Mouse (Mus musculus): ENCODE results near the gene Spon1. TPM values are rescaled to one million over a fixed set of nuclear protein-coding genes. Genes with fewer than 3 reads are reported as not detected.

The Spon1 gene
- total RNA-seq, 2 experiments from 2014 or later = not detected

DNA sequence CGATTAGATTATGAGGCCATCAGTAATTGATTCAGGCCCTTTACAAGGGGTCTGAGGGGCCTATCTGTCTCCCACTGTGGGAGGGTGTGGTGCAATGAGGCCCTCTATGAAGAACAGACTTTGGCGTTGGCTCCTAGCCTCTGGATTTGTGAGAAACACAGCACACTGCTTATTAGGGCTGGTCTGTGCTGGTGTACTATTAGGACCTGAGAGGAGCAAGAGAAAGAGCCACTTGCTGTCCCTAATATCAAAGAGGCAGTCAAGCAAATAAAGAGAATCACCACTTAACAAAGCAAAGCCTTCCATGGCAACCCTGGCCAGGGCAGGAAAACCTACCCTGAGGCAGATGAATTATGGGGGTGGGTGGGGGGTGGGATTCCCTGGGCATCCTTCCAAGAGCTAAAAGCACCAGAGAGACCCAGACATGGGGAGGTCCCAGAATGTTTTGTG lies 62.3 kb downstream of the Spon1 start:
- no peak for ATAC-seq (replicated peaks; ENCODE audit: low FRiP score, low TSS enrichment, poor library complexity, severe bottlenecking)

DNA sequence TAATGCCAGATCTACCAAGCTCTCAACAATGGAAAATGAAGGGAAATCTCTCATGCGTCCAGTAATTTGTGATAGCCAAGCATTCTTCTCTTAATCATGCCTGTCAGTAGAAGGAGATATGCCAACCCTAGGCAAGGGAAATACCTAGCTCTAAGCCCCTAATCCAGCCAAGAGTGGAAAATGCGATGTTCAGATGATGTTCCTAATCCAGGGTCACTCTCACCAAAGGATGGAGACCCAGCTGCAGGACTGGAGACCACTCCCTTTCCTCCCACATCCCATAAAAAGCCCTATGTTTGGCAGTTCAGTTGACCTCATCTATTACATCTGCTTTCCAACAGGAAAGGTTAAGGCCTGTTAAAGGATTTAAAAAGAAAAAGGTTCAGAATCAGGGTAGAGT lies 62.8 kb downstream of the Spon1 start:
- no peak for ATAC-seq (replicated peaks; ENCODE audit: low FRiP score, low TSS enrichment, poor library complexity, severe bottlenecking)

DNA sequence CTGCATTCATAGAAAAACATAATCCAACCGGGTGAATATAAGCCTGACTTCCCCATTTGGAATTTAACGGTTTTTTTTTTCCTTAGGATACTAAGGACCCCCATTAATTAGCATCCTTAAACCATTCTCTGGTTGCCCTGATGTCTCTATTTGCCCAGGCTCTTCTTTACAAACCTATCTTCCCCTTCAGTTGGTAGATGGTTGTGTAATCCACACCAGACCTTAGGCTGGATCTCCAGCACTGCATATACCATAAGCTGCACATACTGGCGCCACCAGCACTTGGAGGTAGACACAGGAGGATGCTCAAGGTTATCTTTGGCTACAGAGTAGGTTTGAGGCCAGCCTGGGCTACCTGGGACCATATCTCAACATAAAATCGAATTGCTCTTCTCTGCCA lies 71.4 kb downstream of the Spon1 start:
- ATAC-seq (replicated peaks; ENCODE audit: low FRiP score, low TSS enrichment, poor library complexity, severe bottlenecking) = no peak

DNA sequence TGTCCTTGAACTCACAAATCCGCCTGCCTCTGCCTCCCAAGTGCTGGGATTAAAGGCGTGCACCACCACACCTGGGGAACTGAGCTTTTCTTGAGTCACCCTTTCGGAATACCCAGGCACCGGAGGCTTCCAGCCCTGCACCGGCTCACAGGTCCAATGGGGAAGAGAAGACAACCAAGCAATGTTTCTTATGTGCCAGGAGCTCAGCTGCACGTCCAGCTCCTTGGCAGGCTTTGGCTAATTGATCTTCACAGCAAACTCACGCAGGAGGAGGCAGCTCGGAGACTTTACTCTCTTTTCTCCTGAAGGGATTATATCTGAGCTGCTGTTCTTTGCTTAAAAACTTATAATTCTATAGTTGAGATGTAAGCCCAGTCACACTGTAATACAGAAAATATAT lies 73.6 kb downstream of the Spon1 start:
- no peak for ATAC-seq (replicated peaks; ENCODE audit: low FRiP score, low TSS enrichment, poor library complexity, severe bottlenecking)

DNA sequence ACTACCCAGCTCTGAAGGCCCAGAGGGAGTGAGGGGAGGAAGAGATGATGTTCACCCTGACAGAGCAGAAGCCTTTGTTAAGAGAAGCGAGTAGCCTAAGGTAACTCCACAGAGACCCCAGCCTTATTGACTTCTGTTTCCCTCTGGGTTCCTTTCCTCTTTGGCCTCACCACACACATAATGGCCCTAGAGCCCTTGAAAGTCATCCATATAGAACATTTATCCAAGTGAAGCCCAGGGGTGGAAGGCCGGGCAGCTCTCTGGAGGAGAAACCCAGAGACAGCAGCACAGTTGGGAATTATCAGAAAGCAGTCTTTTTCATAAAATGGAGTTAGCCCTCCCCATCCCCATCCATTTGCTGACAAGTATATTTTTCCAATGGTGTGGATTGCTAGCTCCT lies 75.7 kb downstream of the Spon1 start:
- ATAC-seq (replicated peaks; ENCODE audit: low FRiP score, low TSS enrichment, poor library complexity, severe bottlenecking) = no peak

DNA sequence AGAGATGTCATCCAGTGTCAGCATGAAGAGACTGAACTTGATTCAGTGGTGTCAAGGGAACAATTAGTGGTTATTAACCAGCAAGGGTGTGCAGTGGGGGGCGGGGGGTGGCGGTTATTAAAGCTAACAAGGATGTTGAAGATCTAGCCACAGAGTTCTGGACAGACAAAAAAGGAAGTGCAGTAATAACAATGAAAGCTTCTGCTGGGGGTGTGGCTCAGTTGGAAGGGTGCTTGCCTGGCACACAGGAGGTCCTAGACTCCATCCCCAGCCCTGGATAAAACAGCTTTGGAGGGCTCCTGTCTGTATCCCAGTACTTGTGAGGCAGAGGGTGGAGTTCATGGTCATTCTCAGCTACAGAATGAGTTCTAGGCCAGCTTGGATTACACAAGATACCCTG lies 77.4 kb downstream of the Spon1 start:
- no peak for ATAC-seq (replicated peaks; ENCODE audit: low FRiP score, low TSS enrichment, poor library complexity, severe bottlenecking)

DNA sequence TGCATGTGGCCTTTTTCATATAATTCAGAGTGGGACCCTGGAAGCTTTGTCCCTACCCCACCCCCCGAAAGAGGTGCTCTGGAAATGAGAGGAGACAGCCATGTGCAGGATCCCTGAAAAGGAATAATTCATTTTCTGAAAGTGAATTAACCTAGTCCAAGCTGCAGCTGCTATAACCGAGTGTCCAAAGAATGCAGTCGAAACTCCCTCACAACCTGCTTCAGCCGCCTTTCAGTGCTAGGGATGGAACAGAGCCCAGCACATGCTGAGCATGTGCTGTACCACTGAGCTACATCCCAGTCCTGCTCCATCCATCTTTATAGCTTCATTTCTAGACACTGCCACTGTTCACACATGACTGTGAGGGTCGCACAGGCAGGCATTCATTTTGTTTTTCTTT lies 79.4 kb downstream of the Spon1 start:
- ATAC-seq (replicated peaks; ENCODE audit: low FRiP score, low TSS enrichment, poor library complexity, severe bottlenecking) = no peak

DNA sequence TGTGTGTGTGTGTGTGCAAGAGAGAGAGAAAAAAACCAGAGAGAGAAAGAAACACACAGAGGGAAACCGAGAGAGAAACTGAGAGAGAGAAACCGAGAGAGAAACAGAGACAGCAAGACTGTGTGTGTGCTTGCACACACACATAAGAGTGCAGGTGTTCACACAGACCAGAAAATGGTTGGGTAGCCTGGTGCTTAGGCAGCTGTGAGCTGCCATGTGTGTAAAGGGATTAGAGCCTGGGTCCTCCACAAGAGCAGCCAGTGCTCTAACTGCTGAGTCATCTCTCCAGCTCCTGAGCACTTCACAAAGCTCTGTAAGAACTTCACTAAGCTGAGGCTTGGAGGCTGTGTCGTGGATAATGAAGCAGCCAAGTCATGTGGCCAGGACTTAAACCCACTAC lies 80.8 kb downstream of the Spon1 start:
- peak; percentile 83 for ATAC-seq (replicated peaks; ENCODE audit: low FRiP score, low TSS enrichment, poor library complexity, severe bottlenecking)

DNA sequence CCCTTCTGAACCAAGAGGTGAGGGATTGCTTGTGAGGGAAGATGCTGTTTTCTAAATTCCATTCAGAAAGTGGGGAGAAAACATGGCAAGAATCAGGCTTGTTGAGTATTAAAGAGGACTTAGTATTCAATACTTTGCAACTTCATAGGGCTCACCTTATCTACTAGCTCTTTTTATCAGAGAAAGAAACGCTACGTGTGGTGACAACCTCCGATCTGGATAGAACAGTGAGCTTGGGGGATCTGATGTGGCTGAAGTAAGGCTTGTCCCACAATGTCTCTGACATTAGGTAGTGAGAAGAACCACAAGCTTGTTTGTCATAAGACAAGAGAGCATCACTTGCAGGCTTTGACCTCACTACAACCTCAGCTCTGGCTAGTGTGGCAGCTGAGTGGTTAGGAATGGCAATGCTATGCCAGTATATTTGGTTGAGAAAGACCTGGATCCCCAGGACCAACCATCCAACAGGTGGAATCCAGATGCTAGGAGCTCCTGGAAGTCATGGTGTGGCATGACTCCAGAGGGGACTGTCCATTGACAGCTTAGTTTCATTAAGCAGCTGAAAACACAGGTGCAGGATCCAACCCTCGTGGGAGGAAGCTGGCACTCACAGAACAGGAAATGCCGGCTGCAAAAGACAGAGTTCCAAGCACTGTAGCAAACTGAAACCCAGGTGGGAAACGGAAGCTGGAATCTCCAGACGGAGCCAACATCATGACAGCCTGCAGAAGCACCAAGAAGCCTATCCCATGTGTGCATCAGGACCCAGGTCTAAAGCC lies 81.4 kb downstream of the Spon1 start:
- peak; percentile 62 for ATAC-seq (replicated peaks; ENCODE audit: low FRiP score, low TSS enrichment, poor library complexity, severe bottlenecking)

DNA sequence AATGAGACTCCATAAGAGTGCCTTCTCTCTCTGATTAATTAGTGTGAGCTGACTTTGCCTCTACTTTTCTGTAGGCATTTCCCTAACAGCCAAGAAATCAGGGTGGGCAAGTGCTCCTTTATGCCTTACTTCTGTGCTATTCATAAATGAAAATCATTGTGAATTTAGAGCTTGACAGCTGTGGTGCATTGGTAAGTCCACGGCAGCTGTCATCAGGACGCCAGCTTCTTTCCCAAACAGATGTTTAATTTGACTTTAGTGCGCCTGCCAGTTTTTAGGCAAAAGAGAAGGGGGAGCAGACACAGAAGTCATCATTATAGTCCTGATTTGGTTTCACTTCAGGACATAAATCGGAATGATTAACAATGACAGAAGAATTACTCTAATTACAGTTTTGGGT lies 84.6 kb downstream of the Spon1 start:
- ATAC-seq (replicated peaks; ENCODE audit: low FRiP score, low TSS enrichment, poor library complexity, severe bottlenecking) = no peak

DNA sequence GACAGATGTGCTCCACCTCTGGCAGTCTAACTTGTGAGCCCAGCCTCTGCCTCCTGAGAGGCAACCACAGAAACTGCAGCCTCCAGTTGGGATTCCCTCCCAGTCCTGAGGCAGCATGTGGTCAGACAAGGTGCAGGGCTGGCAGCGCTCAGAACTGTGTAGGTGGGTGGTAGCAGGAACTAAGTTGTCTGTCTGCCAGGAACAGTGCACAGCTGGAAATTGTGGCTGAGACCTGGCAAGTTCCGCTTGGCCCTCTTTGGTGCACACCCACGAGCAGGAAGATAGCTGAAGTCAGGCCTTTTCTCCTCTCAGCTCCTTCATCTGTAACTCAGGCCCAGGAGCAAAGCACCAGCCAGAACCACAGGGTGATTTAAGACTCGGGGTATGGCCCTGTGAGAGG lies 89.6 kb downstream of the Spon1 start:
- ATAC-seq (replicated peaks; ENCODE audit: low FRiP score, low TSS enrichment, poor library complexity, severe bottlenecking) = peak; percentile 42; the same call in 1 of the 2 replicates

DNA sequence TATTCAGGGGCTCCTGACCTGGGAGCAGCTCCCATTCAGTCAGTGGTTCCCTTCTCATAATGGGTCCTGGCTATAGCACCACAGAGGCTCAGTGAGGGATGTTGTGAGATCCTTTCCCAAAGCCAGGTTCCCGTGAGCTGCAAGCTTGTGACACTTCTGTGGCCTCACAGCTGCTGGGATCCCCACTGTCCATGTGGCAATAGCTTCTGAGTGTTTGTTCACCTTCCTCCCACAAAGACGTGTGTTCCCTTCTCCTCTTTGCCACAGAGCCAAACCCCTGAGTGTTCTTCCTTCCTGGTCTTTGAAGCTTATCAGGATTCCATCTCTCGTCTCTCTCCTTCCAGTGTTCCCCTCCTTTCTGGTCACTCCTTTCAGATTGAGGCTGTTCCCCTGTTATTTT lies 90.3 kb downstream of the Spon1 start:
- no peak for ATAC-seq (replicated peaks; ENCODE audit: low FRiP score, low TSS enrichment, poor library complexity, severe bottlenecking)

DNA sequence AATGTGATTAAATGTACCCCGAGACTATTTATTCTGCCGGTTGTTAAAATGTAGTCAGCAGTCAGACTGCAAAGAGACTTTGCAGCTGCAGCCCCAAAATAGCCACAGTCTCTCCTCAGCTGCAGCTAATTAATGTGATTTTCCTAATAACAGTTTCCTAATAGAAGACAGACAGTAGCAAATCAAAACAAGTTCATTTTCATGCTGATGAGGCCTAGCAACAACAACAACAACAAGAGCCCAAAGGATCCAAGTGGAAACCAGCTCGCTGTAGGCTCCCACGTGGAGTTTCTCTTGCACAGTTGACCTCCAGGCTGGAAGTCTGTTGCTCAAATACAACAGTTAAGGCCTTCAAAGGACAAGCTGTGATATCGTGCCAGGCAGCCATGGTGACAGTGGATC lies 93.7 kb downstream of the Spon1 start:
- no peak for ATAC-seq (replicated peaks; ENCODE audit: low FRiP score, low TSS enrichment, poor library complexity, severe bottlenecking)

DNA sequence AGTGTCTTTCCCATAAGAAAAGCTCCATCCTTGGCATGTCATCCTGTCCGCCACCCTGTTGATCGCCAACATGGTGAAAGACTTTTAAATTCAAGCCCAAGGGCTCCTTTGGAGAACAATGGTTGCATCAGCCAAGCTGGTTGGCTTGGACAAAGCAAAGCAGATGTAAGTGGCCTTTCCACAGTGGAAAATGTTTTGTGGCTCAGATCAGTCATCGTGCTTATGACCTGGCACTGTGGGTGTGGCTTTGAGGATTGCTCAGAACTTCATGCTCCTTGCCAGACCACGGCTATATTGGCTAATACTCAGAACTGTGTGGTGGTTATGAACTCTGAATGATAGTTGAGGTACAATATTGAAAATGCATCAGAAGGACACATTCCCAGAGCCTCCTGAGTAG lies 96.2 kb downstream of the Spon1 start:
- ATAC-seq (replicated peaks; ENCODE audit: low FRiP score, low TSS enrichment, poor library complexity, severe bottlenecking) = no peak

DNA sequence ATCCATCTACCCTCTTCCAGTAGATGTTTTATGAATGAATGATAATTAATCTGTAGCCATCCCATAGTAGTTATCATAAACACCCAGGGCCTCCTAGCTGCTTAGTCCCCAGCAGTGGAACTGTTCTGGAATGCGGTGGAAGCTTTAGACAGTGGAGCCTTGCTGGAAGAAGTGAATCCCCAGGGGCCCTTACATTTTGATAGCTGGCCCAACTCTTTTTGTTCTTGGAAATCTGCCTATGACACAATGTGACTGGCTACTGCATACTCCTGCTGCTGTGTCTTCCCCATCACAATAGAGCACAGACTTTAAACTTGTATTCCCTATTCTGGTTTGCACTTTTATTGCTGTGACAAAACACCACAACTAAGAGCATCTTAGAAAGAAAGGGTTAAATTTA lies 107.0 kb downstream of the Spon1 start:
- ATAC-seq (replicated peaks; ENCODE audit: low FRiP score, low TSS enrichment, poor library complexity, severe bottlenecking) = no peak

DNA sequence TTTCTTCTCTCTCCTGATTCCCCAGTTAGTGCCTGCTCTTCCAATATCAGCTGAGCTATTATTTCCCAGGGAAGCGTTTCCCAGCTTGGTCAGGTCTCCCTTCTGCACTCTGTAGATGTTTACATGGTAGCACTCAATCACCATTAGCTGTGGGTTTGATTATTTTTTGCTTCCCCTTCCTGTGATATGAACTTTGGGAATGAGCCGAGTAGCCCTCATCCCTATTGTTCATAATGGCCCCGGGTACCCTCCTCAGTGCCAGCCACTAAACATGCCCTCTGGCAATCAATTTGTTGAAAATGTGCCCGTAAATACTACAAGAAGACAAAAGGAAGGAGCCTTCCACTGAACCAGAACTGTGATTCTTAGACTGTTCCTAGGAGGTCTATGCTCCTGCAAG lies 111.7 kb downstream of the Spon1 start:
- no peak for ATAC-seq (replicated peaks; ENCODE audit: low FRiP score, low TSS enrichment, poor library complexity, severe bottlenecking)

DNA sequence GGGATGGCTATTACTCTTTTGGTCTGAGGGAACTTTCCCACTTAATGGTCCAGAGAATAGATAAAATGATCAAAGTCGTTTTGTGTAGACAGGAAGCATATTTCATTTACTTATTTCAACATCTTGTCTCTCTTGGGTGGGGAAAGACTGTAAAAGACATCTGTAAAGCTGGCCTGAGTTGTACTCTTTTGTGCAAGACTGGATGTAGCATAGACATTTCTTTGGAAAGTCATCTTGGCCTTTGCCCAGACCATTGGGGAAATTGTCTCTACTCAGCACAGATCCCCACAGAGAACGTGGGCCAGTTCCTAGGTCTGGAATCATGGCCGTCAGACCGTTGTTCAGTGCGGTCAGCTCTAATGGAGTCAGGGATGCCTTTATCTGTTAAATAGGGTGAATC lies 112.1 kb downstream of the Spon1 start:
- ATAC-seq (replicated peaks; ENCODE audit: low FRiP score, low TSS enrichment, poor library complexity, severe bottlenecking) = no peak

DNA sequence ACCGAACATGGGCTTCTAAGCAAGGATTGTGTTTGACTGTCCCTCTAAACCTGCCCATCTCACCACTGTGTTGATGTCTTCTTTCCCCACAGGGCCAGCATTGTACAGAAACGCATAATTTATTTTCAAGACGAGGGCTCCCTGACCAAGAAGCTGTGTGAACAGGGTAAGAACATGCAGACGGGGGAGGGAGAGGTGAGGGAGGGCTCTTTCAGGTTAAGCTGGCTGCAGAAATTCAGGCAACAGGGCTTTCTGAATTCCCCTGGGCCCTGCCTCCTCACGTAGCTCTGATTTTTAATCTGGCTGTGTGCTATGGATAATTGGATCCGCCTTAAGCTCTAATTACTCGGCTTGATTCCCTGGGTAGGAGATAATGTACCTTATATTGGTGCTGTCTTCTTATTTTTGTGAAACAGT lies 113.3 kb downstream of the Spon1 start:
- ATAC-seq (replicated peaks; ENCODE audit: low FRiP score, low TSS enrichment, poor library complexity, severe bottlenecking) = no peak

DNA sequence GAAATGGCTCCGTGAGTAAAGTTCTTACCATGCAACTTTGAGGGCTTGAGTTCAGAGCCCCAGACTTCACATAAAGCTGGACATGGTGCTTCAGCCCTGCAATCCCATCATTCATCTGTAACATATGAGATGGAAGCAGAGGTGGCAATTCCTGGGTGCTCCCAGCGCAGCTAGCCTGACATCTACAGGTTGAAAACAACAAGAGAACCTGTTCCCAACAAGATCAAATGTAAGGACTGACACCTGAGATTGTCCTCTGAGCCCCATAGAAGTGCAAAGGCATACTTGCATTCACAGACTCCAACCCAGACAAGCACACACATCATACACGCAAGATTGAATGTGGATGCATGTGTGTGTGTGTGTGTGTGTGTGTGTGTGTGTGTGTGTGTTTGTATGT lies 114.2 kb downstream of the Spon1 start:
- ATAC-seq (replicated peaks; ENCODE audit: low FRiP score, low TSS enrichment, poor library complexity, severe bottlenecking) = no peak

DNA sequence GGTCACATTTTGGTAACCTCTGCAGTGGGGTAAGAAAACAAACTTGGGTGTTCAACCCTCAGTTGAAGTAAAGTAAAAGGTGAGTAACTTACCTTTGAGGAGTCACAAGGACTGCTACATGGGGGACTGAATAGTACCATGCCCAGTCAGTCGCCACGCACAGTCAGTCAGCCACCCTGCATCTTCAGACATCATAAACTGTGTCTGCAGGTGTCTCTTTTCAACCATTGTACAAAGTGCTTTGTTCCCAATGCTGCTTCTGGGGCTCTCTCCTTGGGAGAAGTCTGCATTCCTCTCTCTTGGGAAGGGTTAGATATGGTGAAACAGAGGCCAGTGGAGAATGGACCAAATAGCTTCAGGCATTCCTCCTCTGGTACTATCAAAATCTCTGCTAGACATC lies 125.0 kb downstream of the Spon1 start:
- ATAC-seq (replicated peaks; ENCODE audit: low FRiP score, low TSS enrichment, poor library complexity, severe bottlenecking) = no peak

DNA sequence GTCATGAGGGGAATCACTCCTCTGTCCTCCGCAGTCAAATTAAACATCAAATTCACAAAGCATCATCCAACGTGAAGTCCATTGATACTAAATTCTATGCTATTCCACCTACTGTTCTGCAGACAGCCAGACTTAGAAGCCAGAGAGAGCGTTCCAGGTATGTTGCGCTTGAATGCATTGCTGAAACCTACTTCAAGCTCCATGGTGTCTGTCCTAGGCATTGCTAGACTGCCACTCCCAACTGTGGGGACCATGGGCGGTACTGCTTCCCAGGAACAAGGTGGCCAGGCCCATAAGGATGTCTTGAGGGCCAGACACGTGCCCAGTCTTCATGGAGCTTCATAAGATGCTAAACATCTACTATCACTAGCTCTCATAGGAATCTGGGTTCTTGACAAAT lies 125.7 kb downstream of the Spon1 start:
- no peak for ATAC-seq (replicated peaks; ENCODE audit: low FRiP score, low TSS enrichment, poor library complexity, severe bottlenecking)
